Mouse (Mus musculus): ENCODE data around the gene Vnn3.

The Vnn3 gene

GRCm38 (mm10) chr10:23851228-23851912, at the start of gene Vnn3:
Gene Vnn3 (plus strand): TSS chr10:23851462.
- no peak for DNase-seq (ENCODE audit: low spot score)

GRCm38 (mm10) chr10:23802911-23803310, 48.4 kb upstream of the Vnn3 start:
- DNase-seq (ENCODE audit: low spot score) = no peak

GRCm38 (mm10) chr10:23804665-23805064, 46.6 kb upstream of the Vnn3 start:
- no peak for DNase-seq (ENCODE audit: low spot score)

- no peak for DNase-seq (ENCODE audit: low spot score)
Measured at GRCm38 (mm10) chr10:23806201-23806600, 45.1 kb upstream of the Vnn3 start.

GRCm38 (mm10) chr10:23811635-23812437, 39.4 kb upstream of the Vnn3 start:
- DNase-seq (ENCODE audit: low spot score) = peak; percentile 43

- DNase-seq (ENCODE audit: low spot score) = no peak
Measured at GRCm38 (mm10) chr10:23812438-23812759, 38.9 kb upstream of the Vnn3 start.

- DNase-seq (ENCODE audit: low spot score) = no peak
Measured at GRCm38 (mm10) chr10:23812852-23813766, 38.2 kb upstream of the Vnn3 start.

- DNase-seq (ENCODE audit: low spot score) = peak; percentile 50
Measured at GRCm38 (mm10) chr10:23815168-23815567, 36.1 kb upstream of the Vnn3 start.

GRCm38 (mm10) chr10:23816241-23816640, 35.0 kb upstream of the Vnn3 start:
- DNase-seq (ENCODE audit: low spot score) = no peak

GRCm38 (mm10) chr10:23826516-23826915, 24.7 kb upstream of the Vnn3 start:
- no peak for DNase-seq (ENCODE audit: low spot score)

- DNase-seq (ENCODE audit: low spot score) = no peak
Measured at GRCm38 (mm10) chr10:23836003-23836964, 15.0 kb upstream of the Vnn3 start.

- no peak for DNase-seq (ENCODE audit: low spot score)
Measured at GRCm38 (mm10) chr10:23837115-23837514, 14.1 kb upstream of the Vnn3 start.

GRCm38 (mm10) chr10:23838910-23839309, 12.4 kb upstream of the Vnn3 start:
- DNase-seq (ENCODE audit: low spot score) = no peak

- no peak for DNase-seq (ENCODE audit: low spot score)
Measured at GRCm38 (mm10) chr10:23839368-23839767, 11.9 kb upstream of the Vnn3 start.

- no peak for DNase-seq (ENCODE audit: low spot score)
Measured at GRCm38 (mm10) chr10:23840496-23840895, 10.8 kb upstream of the Vnn3 start.

GRCm38 (mm10) chr10:23852096-23852495, 834 bp downstream of the Vnn3 start:
- DNase-seq (ENCODE audit: low spot score) = no peak

- no peak for DNase-seq (ENCODE audit: low spot score)
Measured at GRCm38 (mm10) chr10:23864362-23865312, 13.4 kb downstream of the Vnn3 start.

- no peak for DNase-seq (ENCODE audit: low spot score)
Measured at GRCm38 (mm10) chr10:23880695-23881094, 29.4 kb downstream of the Vnn3 start.

- no peak for DNase-seq (ENCODE audit: low spot score)
Measured at GRCm38 (mm10) chr10:23884910-23885309, 33.6 kb downstream of the Vnn3 start.

- no peak for DNase-seq (ENCODE audit: low spot score)
Measured at GRCm38 (mm10) chr10:23886060-23886459, 34.8 kb downstream of the Vnn3 start.
